Comparison of ENCODE assay signal across 8 mouse cellular contexts in the genomic region with DNA sequence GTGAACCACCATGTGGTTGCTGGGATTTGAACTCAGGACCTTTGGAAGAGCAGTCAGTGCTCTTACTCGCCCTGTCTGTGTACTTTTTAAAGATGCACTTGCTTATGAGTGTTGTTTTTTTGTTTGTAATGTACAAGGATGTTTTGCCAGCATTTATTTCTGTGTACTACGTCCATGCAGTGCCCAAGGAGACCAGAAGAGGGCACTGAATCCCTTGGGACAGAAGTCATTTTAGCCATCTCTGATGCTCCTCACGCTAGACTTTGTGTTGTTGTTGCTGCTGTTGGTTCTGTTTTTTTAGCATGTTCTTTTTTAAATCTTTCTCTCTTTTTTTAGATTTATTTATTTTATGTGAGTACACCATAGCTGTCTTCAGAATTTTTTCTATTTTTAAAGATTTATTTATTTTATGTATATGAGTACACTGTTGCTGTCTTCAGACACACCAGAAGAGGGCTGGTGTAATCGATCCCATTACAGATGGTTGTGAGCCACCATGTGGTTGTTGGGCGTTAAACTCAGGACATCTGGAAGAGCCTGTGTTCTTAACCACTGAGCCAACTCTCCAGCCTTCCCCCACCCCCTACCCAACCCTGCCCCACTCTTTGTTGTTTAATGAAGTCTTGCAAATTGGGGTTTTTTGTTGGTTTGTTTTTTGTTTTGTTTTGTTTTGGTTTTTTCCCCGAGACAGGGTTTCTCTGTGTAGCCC. TPM values are rescaled to one million over a fixed set of nuclear protein-coding genes. Genes with fewer than 3 reads are reported as not detected.
A peak's percentile ranks its signal among the peaks of the same experiment; 100 is the strongest.
DNase-seq lines count a peak whose midpoint lies in the region; ATAC-seq lines count a peak whose summit lies in the region.

No protein-coding gene starts in this region.

- no peak overlapping the region for H3K9ac ChIP-seq in midbrain, embryonic 11.5 days (ENCODE audit: low read length)

- H3K27ac ChIP-seq in midbrain, embryonic 11.5 days (ENCODE audit: low read depth, low read length): no peak overlapping the region
- no peak overlapping the region for H3K27ac ChIP-seq in midbrain, embryonic 10.5 days (replicated peaks)

- no peaks in the 10 kb centered on the region for H3K27me3 ChIP-seq in midbrain, embryonic 11.5 days (ENCODE audit: control insufficient read depth, insufficient read depth, low read length)
- no peaks in the 10 kb centered on the region for H3K27me3 ChIP-seq in midbrain, embryonic 10.5 days (ENCODE audit: low read depth, poor library complexity, severe bottlenecking)

- 48% methylated on average over 6 of the region's 6 CpGs for WGBS in midbrain, embryonic 11.5 days
- 60% methylated on average over 6 of the region's 6 CpGs for WGBS in midbrain, embryonic 10.5 days

- H3K9me3 ChIP-seq in midbrain, embryonic 11.5 days (ENCODE audit: control insufficient read depth, low read length): no peaks in the 10 kb centered on the region
- no peaks in the 10 kb centered on the region for H3K9me3 ChIP-seq in midbrain, embryonic 10.5 days (replicated peaks)

- H3K4me1 ChIP-seq in midbrain, embryonic 11.5 days (ENCODE audit: control insufficient read depth, insufficient read depth, low read length): no peaks in the 10 kb centered on the region
- no peaks in the 10 kb centered on the region for H3K4me1 ChIP-seq in midbrain, embryonic 10.5 days

- H3K4me3 ChIP-seq in midbrain, embryonic 11.5 days (ENCODE audit: low read depth, low read length): no peak overlapping the region
- H3K4me3 ChIP-seq in midbrain, embryonic 10.5 days: no peak overlapping the region

- peak; percentile 48 to 50 for DNase-seq in adrenal gland, adult 18-20 months (ENCODE audit: low spot score in 2 of 2)
- DNase-seq in adrenal gland, postnatal 4 days (ENCODE audit: low spot score in 2 of 2): no peak
- peak; percentile 91 for DNase-seq in midbrain, embryonic 11.5 days (ENCODE audit: low spot score, missing footprints)
- no peak for DNase-seq in midbrain, embryonic 10.5 days (ENCODE audit: low spot score)
- peak; percentile 64 to 71 for DNase-seq in cerebellum, adult 18-20 months
- peak; percentile 70 for DNase-seq in kidney, postnatal 14 days
- DNase-seq in urinary bladder, postnatal 4 days (ENCODE audit: low spot score in 2 of 2): no peak

- ATAC-seq in midbrain, embryonic 11.5 days (ENCODE audit: low FRiP score): no peak
- ATAC-seq in megakaryocyte progenitor cell, adult 5-6 weeks (replicated peaks; ENCODE audit: poor library complexity): peak; percentile 94

- H3K4me2 ChIP-seq in midbrain, embryonic 11.5 days: no peak overlapping the region

- peaks cover 3% of the 10 kb centered on the region for H3K36me3 ChIP-seq in midbrain, embryonic 11.5 days (ENCODE audit: control insufficient read depth, insufficient read depth, low read length)
- peaks cover 65% of the 10 kb centered on the region for H3K36me3 ChIP-seq in midbrain, embryonic 10.5 days

RNA-seq across cellular contexts. Expression of a gene that starts 8.4 kb away (rescaled TPM):
- total RNA-seq in adrenal gland, adult 18-20 months (2021): not detected
- total RNA-seq in adrenal gland, postnatal 4 days (2021): 1 to 10 TPM in 1 of 2 experiments, not detected in 1; 1.8 TPM
- 0.46 TPM in 1 of 2 replicates, not detected in the other for polyA plus RNA-seq in midbrain, embryonic 11.5 days (2014; fragmentation: Nextera tagmentation; extraction: Ambion mirVana)
- 1.00 and 1.3 TPM in 2 replicates for polyA plus RNA-seq in midbrain, embryonic 10.5 days (2016; fragmentation: Nextera tagmentation; extraction: Ambion mirVana)
- total RNA-seq in megakaryocyte progenitor cell, adult 5-6 weeks (2015): 0.57 and 1.0 TPM in 2 replicates
- 0.37 and 1.2 TPM in 2 replicates for total RNA-seq in megakaryocyte progenitor cell, adult 5-6 weeks (2017)

RNA-seq across cellular contexts. Expression of a gene that starts 12.8 kb away (rescaled TPM):
- 10 to 100 TPM; 37.3 to 47.6 TPM for total RNA-seq in adrenal gland, adult 18-20 months (2021)
- total RNA-seq in adrenal gland, postnatal 4 days (2021): 10 to 100 TPM; 44.9 to 51.5 TPM
- 58.3 and 61.5 TPM in 2 replicates for polyA plus RNA-seq in midbrain, embryonic 11.5 days (2014; fragmentation: Nextera tagmentation; extraction: Ambion mirVana)
- polyA plus RNA-seq in midbrain, embryonic 10.5 days (2016; fragmentation: Nextera tagmentation; extraction: Ambion mirVana): 51.9 and 52.1 TPM in 2 replicates
- 19.1 and 24.5 TPM in 2 replicates for total RNA-seq in megakaryocyte progenitor cell, adult 5-6 weeks (2015)
- total RNA-seq in megakaryocyte progenitor cell, adult 5-6 weeks (2017): 155 and 199 TPM in 2 replicates

RNA-seq across cellular contexts. Expression of a gene that starts 13.0 kb away (rescaled TPM):
- total RNA-seq in adrenal gland, adult 18-20 months (2021): 10 to 100 TPM; 17.1 to 27.1 TPM
- 10 to 100 TPM; 28.6 to 28.8 TPM for total RNA-seq in adrenal gland, postnatal 4 days (2021)
- polyA plus RNA-seq in midbrain, embryonic 11.5 days (2014; fragmentation: Nextera tagmentation; extraction: Ambion mirVana): 16.1 and 18.4 TPM in 2 replicates
- 30.6 and 31.8 TPM in 2 replicates for polyA plus RNA-seq in midbrain, embryonic 10.5 days (2016; fragmentation: Nextera tagmentation; extraction: Ambion mirVana)
- total RNA-seq in megakaryocyte progenitor cell, adult 5-6 weeks (2015): 12.3 and 23.3 TPM in 2 replicates
- 16.0 and 17.7 TPM in 2 replicates for total RNA-seq in megakaryocyte progenitor cell, adult 5-6 weeks (2017)

RNA-seq across cellular contexts. Expression of a gene that starts 20.5 kb away (rescaled TPM):
- under 1 TPM in 1 of 2 experiments, not detected in 1; 0.74 TPM for total RNA-seq in adrenal gland, adult 18-20 months (2021)
- 1 to 10 TPM; 2.1 to 2.3 TPM for total RNA-seq in adrenal gland, postnatal 4 days (2021)
- polyA plus RNA-seq in midbrain, embryonic 11.5 days (2014; fragmentation: Nextera tagmentation; extraction: Ambion mirVana): 0.27 and 0.59 TPM in 2 replicates
- 1.0 and 1.6 TPM in 2 replicates for polyA plus RNA-seq in midbrain, embryonic 10.5 days (2016; fragmentation: Nextera tagmentation; extraction: Ambion mirVana)
- 4.9 and 8.7 TPM in 2 replicates for total RNA-seq in megakaryocyte progenitor cell, adult 5-6 weeks (2015)
- 2.8 and 8.2 TPM in 2 replicates for total RNA-seq in megakaryocyte progenitor cell, adult 5-6 weeks (2017)

RNA-seq across cellular contexts. Expression of a gene that starts 54.2 kb away (rescaled TPM):
- total RNA-seq in adrenal gland, adult 18-20 months (2021): 1 to 10 TPM; 3.1 to 3.7 TPM
- 1 to 10 TPM; 5.0 to 8.7 TPM for total RNA-seq in adrenal gland, postnatal 4 days (2021)
- 0.23 and 0.25 TPM in 2 replicates for polyA plus RNA-seq in midbrain, embryonic 11.5 days (2014; fragmentation: Nextera tagmentation; extraction: Ambion mirVana)
- polyA plus RNA-seq in midbrain, embryonic 10.5 days (2016; fragmentation: Nextera tagmentation; extraction: Ambion mirVana): 0.63 and 0.67 TPM in 2 replicates
- total RNA-seq in megakaryocyte progenitor cell, adult 5-6 weeks (2015): 0.05 and 0.15 TPM in 2 replicates
- total RNA-seq in megakaryocyte progenitor cell, adult 5-6 weeks (2017): 0.17 TPM in 1 of 2 replicates, not detected in the other

Comparison
In these comparisons a context has a peak if more than half of its experiments do, and no peak if none do; other contexts are left out.
1. DNase-seq: peak in adrenal gland, adult 18-20 months (2 of 2), midbrain, embryonic 11.5 days (single experiment), cerebellum, adult 18-20 months (2 of 2) and kidney, postnatal 14 days (single experiment); none in adrenal gland, postnatal 4 days (0 of 2), midbrain, embryonic 10.5 days (single experiment) and urinary bladder, postnatal 4 days (0 of 2).